Mouse (Mus musculus): ENCODE data around the gene Prtn3. TPM values are rescaled to one million over a fixed set of nuclear protein-coding genes. Genes with fewer than 3 reads are reported as not detected.
A peak's percentile ranks its signal among the peaks of the same experiment; 100 is the strongest.

Gene Prtn3
- polyA plus RNA-seq, 1 experiment = 259 TPM

DNA sequence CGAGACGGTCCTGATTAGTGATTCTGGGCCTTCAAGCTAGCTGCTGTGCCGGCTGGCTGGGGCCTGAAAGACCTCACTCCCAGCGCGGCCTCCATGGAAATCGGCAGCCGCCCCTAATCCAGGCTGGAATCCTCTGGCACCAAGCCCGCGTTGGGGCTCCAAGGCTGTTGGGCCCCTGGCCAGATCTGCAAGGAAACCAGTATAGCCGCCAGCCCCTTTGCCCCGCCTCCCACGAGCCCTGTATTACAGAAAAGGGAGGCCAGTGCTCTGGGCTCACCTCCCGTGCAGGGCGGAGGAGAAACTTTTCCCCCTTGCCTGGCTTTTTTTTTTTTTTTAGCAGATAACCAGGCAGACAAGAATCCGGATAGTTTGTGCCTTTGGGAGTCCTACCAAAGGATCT lies 20.9 kb upstream of the Prtn3 start:
- 1% methylated on average over 15 of the region's 15 CpGs for WGBS
- Histone ChIP-seq H3K4me3 (replicated peaks; ENCODE audit: control insufficient read depth, low read depth, low read length) (peak overlapping the region; percentile 75), H3K27ac (ENCODE audit: control insufficient read depth, insufficient read depth, low read depth, low read length, poor library complexity) (peak overlapping the region; percentile 86), H3K4me1 (ENCODE audit: control insufficient read depth, insufficient read depth, low read length) (peaks cover 17% of the 10 kb centered on the region)
- TF ChIP-seq POLR2A (IDR thresholded peaks at IDR 0.05; ENCODE audit: borderline replicate concordance, control insufficient read depth, low read depth, low read length) (no peak), CTCF (IDR thresholded peaks at IDR 0.05; ENCODE audit: control insufficient read depth, insufficient read depth, low read length) (no peak)

DNA sequence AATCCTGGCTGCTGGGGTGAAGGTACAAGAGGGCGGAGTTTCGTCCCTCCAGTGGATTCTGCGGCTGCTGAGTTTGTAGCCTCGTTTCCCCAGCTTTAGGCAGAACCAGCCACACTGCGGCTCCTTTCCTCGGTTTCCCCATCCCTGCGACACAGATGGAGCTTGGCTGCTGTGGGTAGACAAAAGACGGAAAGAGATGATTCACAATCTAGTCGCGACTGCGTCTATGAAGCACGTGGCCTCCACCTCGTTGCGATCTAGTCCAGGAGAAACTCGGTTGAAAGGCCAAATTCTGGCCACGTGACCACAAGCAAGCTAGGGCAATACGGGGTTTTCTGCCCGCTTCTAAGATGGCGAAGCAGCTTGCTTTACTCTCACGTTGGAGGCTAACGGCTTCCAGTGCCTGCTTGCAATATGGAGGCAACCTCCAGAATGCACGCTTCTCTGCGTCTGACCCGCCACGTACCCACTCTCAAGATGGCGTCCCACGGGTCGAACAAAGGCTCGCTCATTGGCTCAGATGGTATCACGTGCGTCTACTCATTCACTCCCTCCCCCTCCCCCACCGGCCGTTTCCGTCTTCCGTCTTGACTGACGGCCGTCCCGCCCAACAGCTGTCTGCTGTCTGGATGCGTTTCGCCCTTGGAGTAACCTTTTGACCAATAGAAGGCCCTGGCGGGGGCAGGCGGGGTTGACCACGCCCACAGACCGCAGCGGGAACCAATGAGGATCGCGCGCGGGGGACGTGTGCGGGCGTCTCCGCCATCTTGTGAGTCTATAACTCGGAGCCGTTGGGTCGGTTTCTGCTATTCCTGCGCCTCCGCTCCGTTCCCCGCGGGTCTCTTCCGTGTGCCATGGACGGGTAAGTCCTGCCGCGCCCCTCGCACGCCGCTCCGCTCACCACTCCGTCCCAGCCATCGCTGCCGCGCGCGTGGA lies 20.1 kb upstream of the Prtn3 start, which contains the start of gene Ptbp1:
TSS of gene Ptbp1 (plus strand) at position 568 of the 936 bp plus-strand sequence.
- Histone ChIP-seq H3K27ac (ENCODE audit: control insufficient read depth, insufficient read depth, low read depth, low read length, poor library complexity) (peak within 1 kb of the TSS; percentile 98), H3K4me3 (replicated peaks; ENCODE audit: control insufficient read depth, low read depth, low read length) (peak within 1 kb of the TSS; percentile 95)
- under 1% methylated on average over 75 of the region's 75 CpGs for WGBS

GRCm38 (mm10) chr10:79854801-79855541 lies 19.3 kb upstream of the Prtn3 start:
- H3K27ac ChIP-seq (ENCODE audit: control insufficient read depth, insufficient read depth, low read depth, low read length, poor library complexity) = peak overlapping the region; percentile 98
- peak overlapping the region; percentile 95 for H3K4me3 ChIP-seq (replicated peaks; ENCODE audit: control insufficient read depth, low read depth, low read length)
- under 1% methylated on average over 83 of the region's 83 CpGs for WGBS
- no peak for TF ChIP-seq POLR2A (IDR thresholded peaks at IDR 0.05; ENCODE audit: borderline replicate concordance, control insufficient read depth, low read depth, low read length)
- no peak for TF ChIP-seq CTCF (IDR thresholded peaks at IDR 0.05; ENCODE audit: control insufficient read depth, insufficient read depth, low read length)
- H3K4me1 ChIP-seq (ENCODE audit: control insufficient read depth, insufficient read depth, low read length) = peaks cover 15% of the 10 kb centered on the region

More for the DNA sequence above, 20.1 kb upstream of the Prtn3 start, which contains the start of gene Ptbp1:
- peaks cover 17% of the 10 kb centered on the region for H3K4me1 ChIP-seq (ENCODE audit: control insufficient read depth, insufficient read depth, low read length)
- peak; percentile 94 for TF ChIP-seq POLR2A (IDR thresholded peaks at IDR 0.05; ENCODE audit: borderline replicate concordance, control insufficient read depth, low read depth, low read length)
- no peak for TF ChIP-seq CTCF (IDR thresholded peaks at IDR 0.05; ENCODE audit: control insufficient read depth, insufficient read depth, low read length)

DNA sequence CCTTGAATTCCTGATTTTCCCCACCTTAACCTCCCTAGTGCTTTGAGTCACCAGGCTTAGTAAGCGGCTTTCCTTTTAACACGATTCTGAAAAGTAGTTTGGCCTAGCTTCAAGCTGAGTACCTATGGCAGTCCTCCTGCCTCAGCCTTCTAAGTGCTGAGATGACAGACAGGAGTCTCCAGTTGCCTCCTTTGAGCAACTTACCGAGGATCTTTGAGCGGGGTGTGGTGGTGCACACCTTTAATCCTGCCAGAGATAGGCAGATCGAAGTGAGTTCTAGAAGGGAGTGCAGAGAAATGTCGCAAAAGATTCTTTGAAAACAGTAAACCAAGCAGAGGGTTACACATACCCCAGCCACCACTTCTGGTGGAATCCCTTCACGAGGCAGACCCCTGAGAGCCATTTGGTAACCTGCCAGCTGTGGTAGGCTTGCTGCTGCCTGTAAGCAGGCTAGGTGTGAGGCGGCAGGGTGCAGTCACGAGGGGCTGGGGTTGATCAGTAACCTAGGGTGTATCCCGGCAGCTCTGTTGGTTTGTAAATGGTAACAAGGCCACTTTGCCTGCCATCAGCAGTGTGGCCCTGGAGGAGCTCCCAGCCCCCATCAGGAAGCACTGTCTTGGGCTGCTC lies 18.6 kb upstream of the Prtn3 start:
- under 1% methylated on average over 10 of the region's 10 CpGs for WGBS
- peak overlapping the region; percentile 95 for H3K4me3 ChIP-seq (replicated peaks; ENCODE audit: control insufficient read depth, low read depth, low read length)
- peaks cover 12% of the 10 kb centered on the region for H3K4me1 ChIP-seq (ENCODE audit: control insufficient read depth, insufficient read depth, low read length)
- no peak for TF ChIP-seq CTCF (IDR thresholded peaks at IDR 0.05; ENCODE audit: control insufficient read depth, insufficient read depth, low read length)
- TF ChIP-seq POLR2A (IDR thresholded peaks at IDR 0.05; ENCODE audit: borderline replicate concordance, control insufficient read depth, low read depth, low read length) = no peak
- peak overlapping the region; percentile 98 for H3K27ac ChIP-seq (ENCODE audit: control insufficient read depth, insufficient read depth, low read depth, low read length, poor library complexity)

DNA sequence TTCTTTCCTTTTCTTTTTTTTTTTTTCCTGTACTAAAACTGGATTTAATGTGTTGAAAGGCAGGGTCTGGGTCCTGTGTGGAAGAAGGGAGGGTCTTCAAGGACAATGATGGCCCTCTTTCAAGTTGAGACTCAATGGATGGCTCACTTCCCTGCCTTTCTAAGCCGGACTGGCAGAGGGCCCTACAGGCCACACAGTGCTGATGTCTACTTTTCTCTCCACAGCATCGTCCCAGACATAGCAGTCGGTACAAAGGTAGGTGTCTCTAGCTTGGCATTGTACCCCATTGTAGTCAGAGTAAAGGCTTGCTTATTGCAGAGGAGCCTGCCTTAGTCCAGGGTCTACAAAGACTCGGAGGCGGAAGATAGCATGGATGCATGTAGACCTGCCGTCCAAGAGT lies 18.0 kb upstream of the Prtn3 start:
- whole genome bisulfite sequencing = 7% methylated on average over 6 of the region's 6 CpGs
- H3K4me1 ChIP-seq (ENCODE audit: control insufficient read depth, insufficient read depth, low read length) = peaks cover 12% of the 10 kb centered on the region
- TF ChIP-seq POLR2A (IDR thresholded peaks at IDR 0.05; ENCODE audit: borderline replicate concordance, control insufficient read depth, low read depth, low read length) = no peak
- no peak for TF ChIP-seq CTCF (IDR thresholded peaks at IDR 0.05; ENCODE audit: control insufficient read depth, insufficient read depth, low read length)
- H3K4me3 ChIP-seq (replicated peaks; ENCODE audit: control insufficient read depth, low read depth, low read length) = peak overlapping the region; percentile 56
- peak overlapping the region; percentile 20; the same call in 1 of the 2 replicates for H3K27ac ChIP-seq (ENCODE audit: control insufficient read depth, insufficient read depth, low read depth, low read length, poor library complexity)

GRCm38 (mm10) chr10:79856704-79857451 lies 17.4 kb upstream of the Prtn3 start:
- 5% methylated on average over 7 of the region's 7 CpGs for WGBS
- Histone ChIP-seq H3K27ac (ENCODE audit: control insufficient read depth, insufficient read depth, low read depth, low read length, poor library complexity) (peak overlapping the region; percentile 31), H3K4me3 (replicated peaks; ENCODE audit: control insufficient read depth, low read depth, low read length) (peak overlapping the region; percentile 56), H3K4me1 (ENCODE audit: control insufficient read depth, insufficient read depth, low read length) (peaks cover 8% of the 10 kb centered on the region)
- TF ChIP-seq CTCF (IDR thresholded peaks at IDR 0.05; ENCODE audit: control insufficient read depth, insufficient read depth, low read length) (no peak), POLR2A (IDR thresholded peaks at IDR 0.05; ENCODE audit: borderline replicate concordance, control insufficient read depth, low read depth, low read length) (no peak)

DNA sequence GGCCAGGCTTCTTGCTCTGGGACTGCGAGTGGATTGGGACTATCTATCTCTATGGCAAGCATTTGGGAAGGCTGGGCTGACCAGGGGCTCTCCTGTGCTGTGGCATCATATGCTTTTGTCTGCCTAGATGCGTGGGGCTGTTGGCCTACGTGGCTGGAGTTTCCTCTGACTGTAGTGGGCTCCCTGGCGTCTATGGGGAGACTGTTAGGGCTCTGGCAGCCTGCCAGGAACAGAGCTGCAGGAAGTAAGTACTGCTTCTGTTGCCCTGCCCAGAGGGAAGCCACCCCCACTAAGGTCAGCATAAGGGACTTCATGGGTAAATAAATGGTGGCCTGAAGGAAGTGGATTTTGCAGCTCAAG lies 16.8 kb upstream of the Prtn3 start:
- peak overlapping the region; percentile 1; the same call in 1 of the 2 replicates for H3K27ac ChIP-seq (ENCODE audit: control insufficient read depth, insufficient read depth, low read depth, low read length, poor library complexity)
- H3K4me3 ChIP-seq (replicated peaks; ENCODE audit: control insufficient read depth, low read depth, low read length) = peak overlapping the region; percentile 56
- H3K4me1 ChIP-seq (ENCODE audit: control insufficient read depth, insufficient read depth, low read length) = peaks cover 8% of the 10 kb centered on the region
- WGBS = 2% methylated on average over 4 of the region's 4 CpGs
- TF ChIP-seq POLR2A (IDR thresholded peaks at IDR 0.05; ENCODE audit: borderline replicate concordance, control insufficient read depth, low read depth, low read length) (no peak), CTCF (IDR thresholded peaks at IDR 0.05; ENCODE audit: control insufficient read depth, insufficient read depth, low read length) (no peak)

Data from bone marrow, adult 2 months (tissue).